Mouse (Mus musculus) c-Kit-positive CD71-positive TER-119-negative erythroid progenitor cells, embryonic 14.5 days (primary cell): ENCODE measurements around the gene Pde11a.

ENCODE experiments used
- DNase-seq: peaks from one replicate; pipeline ENCODE4 v3.0.0-alpha.2; 2013; ENCODE audit warnings: low read depth

Pde11a gene

GRCm38 (mm10) chr2:75959183-75959849, 379.3 kb downstream of the Pde11a start:
- no peak for DNase-seq

- no peak for DNase-seq
Observed at GRCm38 (mm10) chr2:75955709-75956108, 382.9 kb downstream of the Pde11a start.

- DNase-seq: no peak
Observed at GRCm38 (mm10) chr2:75953320-75953719, 385.3 kb downstream of the Pde11a start.

GRCm38 (mm10) chr2:75950685-75951084, 387.9 kb downstream of the Pde11a start:
- no peak for DNase-seq
